Mouse (Mus musculus) kidney, embryonic 15.5 days (tissue): ENCODE data around the gene Armcx3. TPM values are rescaled to one million over a fixed set of nuclear protein-coding genes. Genes with fewer than 3 reads are reported as not detected.
A peak's percentile ranks its signal among the peaks of the same experiment; 100 is the strongest.
"Not testable (repeated sequence)": the region's sequence is repeated elsewhere in the genome, so short reads cannot be mapped to it uniquely, and the experiment has no call there.

Source experiments
- ATAC-seq: fragments of 200-750 bp; cut with Nextera tagmentation; replicated peaks from 2 replicates; pipeline ENCODE4 v1.8.0; 2017; ENCODE audit warnings: moderate TSS enrichment; ENCODE audit not compliant: low FRiP score
- H3K27ac ChIP-seq: fragments of 300-500 bp; sonication (generic); 2 replicates; pipeline ENCODE4 v1.5.1; 2015; ENCODE audit warnings: mild to moderate bottlenecking, inconsistent platforms
- H3K27me3 ChIP-seq: fragments of 300-500 bp; sonication (generic); 2 replicates; pipeline ENCODE4 v1.6.1; 2015; ENCODE audit warnings: inconsistent platforms
- H3K36me3 ChIP-seq: fragments of 300-500 bp; sonication (generic); 2 replicates; pipeline ENCODE4 v1.6.1; 2015; ENCODE audit warnings: inconsistent platforms
- H3K4me1 ChIP-seq: fragments of 300-500 bp; sonication (generic); 2 replicates; pipeline ENCODE4 v1.6.1; 2015; ENCODE audit warnings: inconsistent platforms
- H3K4me2 ChIP-seq: fragments of 300-500 bp; sonication (generic); 2 replicates; pipeline ENCODE4 v1.6.1; 2015; ENCODE audit warnings: moderate library complexity, mild to moderate bottlenecking, inconsistent platforms
- H3K4me3 ChIP-seq: fragments of 300-500 bp; sonication (generic); replicated peaks from 2 replicates; pipeline ENCODE4 v1.5.1; 2015; ENCODE audit warnings: mild to moderate bottlenecking, inconsistent platforms
- H3K9ac ChIP-seq: fragments of 300-500 bp; sonication (generic); 2 replicates; pipeline ENCODE4 v1.6.1; 2015; ENCODE audit warnings: mild to moderate bottlenecking, inconsistent platforms
- H3K9me3 ChIP-seq: fragments of 300-500 bp; sonication (generic); replicated peaks from 2 replicates; pipeline ENCODE4 v1.6.1; 2016; ENCODE audit warnings: inconsistent platforms
- WGBS: fragments of 180-500 bp; shearing (Covaris S2); methylation state at CpG from one replicate; pipeline ENCODE4 v1.1.7; 2015; ENCODE audit warnings: mixed read lengths; 5-methylcytosine and 5-hydroxymethylcytosine counted together
- microRNA-seq: library from miRNA; unstranded; fragments of <30 nt; microRNA quantifications from one replicate; pipeline ENCODE4, GENCODE M21; 2016
- polyA plus RNA-seq: library from polyadenylated mRNA; unstranded; fragments of >200 nt; fragmentation: Nextera tagmentation; extraction: Ambion mirVana; gene quantifications from 2 replicates; pipeline ENCODE4 v1.2.1, GENCODE M21; 2015

The Armcx3 gene
- polyA plus RNA-seq, 1 experiment from 2014 or later = 61.5 TPM

GRCm38 (mm10) chrX:134751910-134752309 lies 4.5 kb upstream of the Armcx3 start:
- peaks cover 6% of the 10 kb centered on the region for H3K4me1 ChIP-seq
- no peak overlapping the region for H3K4me2 ChIP-seq
- 54% methylated on average over 2 of the region's 2 CpGs for WGBS
- no peak overlapping the region for H3K27ac ChIP-seq
- H3K27me3 ChIP-seq = peaks cover 52% of the 10 kb centered on the region
- no peak for ATAC-seq
- no peaks in the 10 kb centered on the region for H3K36me3 ChIP-seq
- H3K9me3 ChIP-seq = no peaks in the 10 kb centered on the region
- H3K4me3 ChIP-seq = no peak overlapping the region
- no peak overlapping the region for H3K9ac ChIP-seq

GRCm38 (mm10) chrX:134752584-134752983 lies 3.8 kb upstream of the Armcx3 start:
- peaks cover 52% of the 10 kb centered on the region for H3K27me3 ChIP-seq
- WGBS = 24% methylated on average over 4 of the region's 4 CpGs
- no peak for ATAC-seq

GRCm38 (mm10) chrX:134757293-134757995 lies 1.0 kb downstream of the Armcx3 start:
- Histone ChIP-seq H3K4me1 (peaks cover 6% of the 10 kb centered on the region), H3K9ac (peak overlapping the region; percentile 50), H3K27me3 (peaks cover 33% of the 10 kb centered on the region), H3K27ac (peak overlapping the region; percentile 84), H3K36me3 (no peaks in the 10 kb centered on the region), H3K4me2 (peak overlapping the region; percentile 55), H3K9me3 (no peaks in the 10 kb centered on the region), H3K4me3 (peak overlapping the region; percentile 62)
- ATAC-seq = peak; percentile 59
- WGBS = 23% methylated on average over 12 of the region's 13 CpGs

More at GRCm38 (mm10) chrX:134752584-134752983, 3.8 kb upstream of the Armcx3 start:
- no peak overlapping the region for H3K4me2 ChIP-seq
- H3K27ac ChIP-seq = no peak overlapping the region
- H3K36me3 ChIP-seq = no peaks in the 10 kb centered on the region
- no peak overlapping the region for H3K4me3 ChIP-seq
- no peaks in the 10 kb centered on the region for H3K9me3 ChIP-seq
- H3K4me1 ChIP-seq = peaks cover 6% of the 10 kb centered on the region
- no peak overlapping the region for H3K9ac ChIP-seq

- not testable (repeated sequence) for H3K9ac ChIP-seq, H3K4me3 ChIP-seq, H3K27ac ChIP-seq, H3K4me1 ChIP-seq, H3K9me3 ChIP-seq, H3K36me3 ChIP-seq, H3K27me3 ChIP-seq, H3K4me2 ChIP-seq
- peak; percentile 91 for ATAC-seq
- WGBS = 41% methylated on average over 3 of the region's 4 CpGs
Observed at GRCm38 (mm10) chrX:134763428-134764198, 7.2 kb downstream of the Armcx3 start.

GRCm38 (mm10) chrX:134787728-134788127 lies 31.3 kb downstream of the Armcx3 start:
- Histone ChIP-seq H3K4me1 (no peaks in the 10 kb centered on the region), H3K4me2 (no peak overlapping the region), H3K27ac (no peak overlapping the region), H3K27me3 (peaks cover 16% of the 10 kb centered on the region; the same call in 1 of the 2 replicates), H3K9ac (no peak overlapping the region), H3K4me3 (no peak overlapping the region), H3K9me3 (no peaks in the 10 kb centered on the region), H3K36me3 (no peaks in the 10 kb centered on the region)
- WGBS = 73% methylated on average over 4 of the region's 4 CpGs
- ATAC-seq = no peak

- Histone ChIP-seq H3K9me3 (no peaks in the 10 kb centered on the region), H3K4me2 (peak overlapping the region; percentile 59), H3K27me3 (peaks cover 37% of the 10 kb centered on the region), H3K4me1 (no peaks in the 10 kb centered on the region), H3K36me3 (peaks cover 19% of the 10 kb centered on the region), H3K9ac (peak overlapping the region; percentile 49), H3K27ac (peak overlapping the region; percentile 66), H3K4me3 (peak overlapping the region; percentile 62)
- ATAC-seq = peak; percentile 88
- 13% methylated on average over 28 of the region's 28 CpGs for WGBS
Observed at GRCm38 (mm10) chrX:134807833-134808754, 51.7 kb downstream of the Armcx3 start.

- H3K27ac ChIP-seq = peak within 1 kb of the TSS; percentile 66
- H3K27me3 ChIP-seq = peaks cover 34% of the 10 kb centered on the region
- H3K9ac ChIP-seq = peak within 1 kb of the TSS; percentile 49
- H3K36me3 ChIP-seq = peaks cover 19% of the 10 kb centered on the region
- H3K4me2 ChIP-seq = peak within 1 kb of the TSS; percentile 59
- H3K4me1 ChIP-seq = no peaks in the 10 kb centered on the region
- ATAC-seq = peak; percentile 90
- peak within 1 kb of the TSS; percentile 62 for H3K4me3 ChIP-seq
- no peaks in the 10 kb centered on the region for H3K9me3 ChIP-seq
- 12% methylated on average over 16 of the region's 16 CpGs for WGBS
Observed at GRCm38 (mm10) chrX:134808755-134809224, 52.4 kb downstream of the Armcx3 start, which contains the start of gene Armcx2. TSS of gene Armcx2 (minus strand) at chrX:134809221.

Small RNA genes lying within 50 kb of the gene (microRNA-seq; reads per million reads assigned to microRNA genes)
- gene Mir7093 = 0.44 reads per million

Other genes starting within 250 kb of the Armcx3 start
- 85.7 and 94.1 TPM in 2 replicates for gene Timm8a1, start 214.7 kb upstream of the Armcx3 start, polyA plus RNA-seq
- 1.1 TPM in 2 replicates for gene Btk, start 173.0 kb upstream of the Armcx3 start, polyA plus RNA-seq
- 426 and 524 TPM in 2 replicates for gene Rpl36a, start 170.9 kb upstream of the Armcx3 start, polyA plus RNA-seq
- 5.7 TPM in 2 replicates for gene Gla, start 155.5 kb upstream of the Armcx3 start, polyA plus RNA-seq
- 159 and 167 TPM in 2 replicates for gene Hnrnph2, start 155.4 kb upstream of the Armcx3 start, polyA plus RNA-seq
- gene Armcx4, start 70.1 kb upstream of the Armcx3 start, polyA plus RNA-seq = 4.5 and 4.6 TPM in 2 replicates
- 50.5 and 55.0 TPM in 2 replicates for gene Armcx1, start 38.6 kb upstream of the Armcx3 start, polyA plus RNA-seq
- gene Armcx6, start 5.2 kb upstream of the Armcx3 start, polyA plus RNA-seq = 22.6 and 22.9 TPM in 2 replicates
- gene Armcx2, start 52.6 kb downstream of the Armcx3 start, polyA plus RNA-seq = 73.8 and 78.4 TPM in 2 replicates
- 0.31 and 0.65 TPM in 2 replicates for gene Nxf2, start 208.2 kb downstream of the Armcx3 start, polyA plus RNA-seq